Mouse (Mus musculus): ENCODE results near the gene Riox1. TPM values are rescaled to one million over a fixed set of nuclear protein-coding genes. Genes with fewer than 3 reads are reported as not detected.
"Not testable (repeated sequence)": the region's sequence is repeated elsewhere in the genome, so short reads cannot be mapped to it uniquely, and the experiment has no call there.

The Riox1 gene
- polyA plus RNA-seq, 1 experiment: 27.4 TPM

DNA sequence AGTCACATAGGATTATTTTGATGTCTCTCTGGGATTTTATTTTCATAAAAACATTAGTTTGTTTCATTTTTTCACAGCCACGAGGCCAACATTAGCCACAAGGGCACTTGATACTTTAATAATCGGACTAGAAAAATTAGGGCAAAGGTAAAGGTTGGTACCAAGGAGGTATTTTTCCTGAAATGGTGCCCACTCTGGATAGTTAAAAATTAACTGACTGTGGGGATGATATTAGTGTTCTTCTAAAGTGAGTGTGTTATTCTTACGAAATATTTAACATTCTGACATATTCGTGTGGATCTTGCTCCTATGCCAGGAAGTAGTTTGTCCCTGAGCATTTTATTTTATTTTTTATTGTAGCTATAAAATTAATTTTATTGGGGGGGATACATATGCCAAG is 31.2 kb downstream of the Riox1 start:
- no peak for TF ChIP-seq FLI1 (IDR thresholded peaks at IDR 0.05; ENCODE audit: low read length)
- no peak for TF ChIP-seq GATA1 (IDR thresholded peaks at IDR 0.05; ENCODE audit: borderline replicate concordance, low read length)
- H3K4me3 ChIP-seq (replicated peaks): no peak overlapping the region

DNA sequence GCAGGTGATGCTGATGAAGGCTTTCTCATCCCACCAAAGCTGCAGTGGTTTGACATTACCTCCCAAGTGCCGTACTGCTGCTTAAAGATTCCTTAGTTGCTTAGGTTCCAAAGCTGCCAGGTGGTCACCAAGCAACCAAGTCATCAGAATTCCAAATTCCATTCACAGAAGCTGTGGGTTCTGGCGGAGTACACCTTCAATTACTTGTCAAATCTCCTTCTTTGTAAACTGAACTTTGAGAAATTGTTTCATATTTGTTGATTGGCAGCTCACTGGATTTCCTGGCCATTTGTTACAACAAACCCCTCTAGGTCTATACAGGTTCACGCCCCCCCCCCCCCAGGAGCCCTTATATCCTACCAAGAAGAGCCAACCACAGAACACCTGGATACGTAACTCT is 34.3 kb downstream of the Riox1 start, which contains the start of gene Heatr4:
Gene Heatr4, minus strand, starts transcription at position 101 of the 400 bp plus-strand sequence.
- no peaks in the 10 kb centered on the region for H3K36me3 ChIP-seq (replicated peaks; ENCODE audit: low read length)
- H3K4me1 ChIP-seq: peaks cover 27% of the 10 kb centered on the region
- H3K4me3 ChIP-seq (replicated peaks): no peak within 1 kb of the TSS
- peaks cover 14% of the 10 kb centered on the region for H3K27me3 ChIP-seq (replicated peaks)
- H3K9me3 ChIP-seq: peaks cover 15% of the 10 kb centered on the region
- TF ChIP-seq GATA1 (IDR thresholded peaks at IDR 0.05; ENCODE audit: borderline replicate concordance, low read length): no peak

More for the DNA sequence above, 31.2 kb downstream of the Riox1 start:
- Histone ChIP-seq H3K36me3 (replicated peaks; ENCODE audit: low read length) (no peaks in the 10 kb centered on the region), H3K4me1 (peaks cover 8% of the 10 kb centered on the region), H3K9me3 (peaks cover 28% of the 10 kb centered on the region), H3K27me3 (replicated peaks) (peaks cover 29% of the 10 kb centered on the region)

DNA sequence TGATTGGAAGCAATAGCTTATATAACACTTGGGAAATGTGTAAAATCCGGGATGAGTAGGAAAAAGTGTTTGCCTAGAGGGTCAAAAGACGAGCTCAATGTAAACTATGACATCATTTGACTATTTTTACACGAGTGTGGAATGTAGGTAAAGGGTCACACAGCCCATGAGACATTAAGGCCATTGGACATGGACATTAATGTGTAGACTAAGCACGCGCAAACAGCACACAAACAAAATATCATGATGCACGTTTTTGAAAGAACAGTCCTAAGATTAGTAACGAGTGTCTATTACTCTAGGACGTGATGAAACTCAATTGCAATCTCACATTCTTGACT is 36.8 kb downstream of the Riox1 start:
- Histone ChIP-seq H3K4me3 (replicated peaks) (peak overlapping the region; percentile 95), H3K9me3 (peaks cover 12% of the 10 kb centered on the region; the same call in 1 of the 2 replicates)

DNA sequence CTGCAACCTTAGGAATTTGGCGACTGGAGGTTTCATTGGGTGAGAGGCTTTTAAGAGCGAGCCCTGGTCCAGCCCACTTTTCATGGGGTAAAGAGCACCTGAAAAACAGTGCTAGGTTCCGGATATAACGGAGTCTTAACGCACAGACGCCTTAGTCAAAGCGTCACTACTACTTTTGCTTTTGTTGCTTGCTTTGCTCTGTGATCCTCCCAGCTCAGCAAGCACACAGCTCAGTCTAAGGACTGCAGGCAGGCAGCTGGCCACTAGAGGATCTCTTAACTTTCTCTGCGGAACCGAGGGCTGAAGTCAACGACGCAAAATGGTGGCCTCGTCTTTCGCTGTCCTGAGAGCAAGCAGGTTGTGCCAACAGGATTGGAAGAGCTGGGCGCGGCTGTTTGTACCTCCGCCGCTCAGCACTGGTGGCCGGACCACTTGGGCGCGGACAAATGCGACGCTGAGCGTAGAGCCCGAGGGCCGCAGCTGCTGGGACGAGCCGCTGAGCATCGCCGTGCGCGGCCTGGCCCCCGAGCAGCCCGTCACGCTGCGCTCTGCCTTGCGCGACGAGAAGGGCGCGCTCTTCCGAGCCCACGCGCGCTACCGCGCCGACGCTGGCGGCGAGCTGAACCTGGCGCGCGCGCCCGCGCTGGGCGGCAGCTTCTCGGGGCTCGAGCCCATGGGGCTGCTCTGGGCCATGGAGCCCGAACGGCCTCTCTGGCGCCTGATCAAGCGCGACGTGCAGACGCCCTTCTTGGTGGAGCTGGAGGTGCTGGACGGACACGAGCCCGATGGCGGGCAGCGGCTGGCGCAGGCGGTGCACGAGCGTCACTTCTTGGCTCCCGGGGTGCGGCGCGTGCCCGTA is 37.4 kb downstream of the Riox1 start, which contains the start of gene Acot2:
Gene Acot2, plus strand, starts transcription at position 279 of the 859 bp plus-strand sequence.
- H3K4me1 ChIP-seq: peaks cover 21% of the 10 kb centered on the region
- peaks cover 10% of the 10 kb centered on the region; the same call in 1 of the 2 replicates for H3K9me3 ChIP-seq
- H3K36me3 ChIP-seq (replicated peaks; ENCODE audit: low read length): peaks cover 16% of the 10 kb centered on the region
- TF ChIP-seq FLI1 (IDR thresholded peaks at IDR 0.05; ENCODE audit: low read length) (no peak), GATA1 (IDR thresholded peaks at IDR 0.05; ENCODE audit: borderline replicate concordance, low read length) (no peak)
- H3K4me3 ChIP-seq (replicated peaks): peak within 1 kb of the TSS; percentile 95
- peaks cover 3% of the 10 kb centered on the region for H3K27me3 ChIP-seq (replicated peaks)

More for the DNA sequence above, 36.8 kb downstream of the Riox1 start:
- TF ChIP-seq GATA1 (IDR thresholded peaks at IDR 0.05; ENCODE audit: borderline replicate concordance, low read length): no peak
- no peak for TF ChIP-seq FLI1 (IDR thresholded peaks at IDR 0.05; ENCODE audit: low read length)
- H3K36me3 ChIP-seq (replicated peaks; ENCODE audit: low read length): peaks cover 13% of the 10 kb centered on the region
- H3K4me1 ChIP-seq: peaks cover 24% of the 10 kb centered on the region
- peaks cover 6% of the 10 kb centered on the region for H3K27me3 ChIP-seq (replicated peaks)

DNA sequence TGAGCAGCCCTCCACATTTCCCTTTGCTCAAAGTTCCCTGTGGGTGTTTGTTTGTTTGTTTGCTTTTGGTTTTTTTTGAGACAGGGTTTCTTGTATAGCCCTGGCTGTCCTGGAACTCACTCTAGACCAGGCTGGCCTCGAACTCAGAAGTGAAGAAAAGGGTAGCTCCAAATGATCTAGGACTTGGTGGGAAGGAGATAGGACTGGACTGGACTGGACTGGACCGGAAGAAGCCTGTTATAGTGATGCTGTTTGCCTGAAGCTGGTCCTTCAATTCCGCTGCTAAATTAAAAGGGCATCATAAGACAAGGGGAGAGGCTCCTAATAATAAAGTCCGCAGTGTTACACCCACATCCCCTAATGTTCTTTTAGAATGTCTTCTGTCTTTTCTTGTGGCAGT is 38.1 kb downstream of the Riox1 start:
- H3K4me3 ChIP-seq (replicated peaks): peak overlapping the region; percentile 95
- H3K4me1 ChIP-seq: peaks cover 21% of the 10 kb centered on the region
- peaks cover 22% of the 10 kb centered on the region for H3K36me3 ChIP-seq (replicated peaks; ENCODE audit: low read length)
- H3K27me3 ChIP-seq (replicated peaks): peaks cover 3% of the 10 kb centered on the region
- TF ChIP-seq GATA1 (IDR thresholded peaks at IDR 0.05; ENCODE audit: borderline replicate concordance, low read length) (no peak), FLI1 (IDR thresholded peaks at IDR 0.05; ENCODE audit: low read length) (no peak)
- 0 out of 2 replicates have a peak, but pooled peaks cover 5% of the 10 kb centered on the region for H3K9me3 ChIP-seq

DNA sequence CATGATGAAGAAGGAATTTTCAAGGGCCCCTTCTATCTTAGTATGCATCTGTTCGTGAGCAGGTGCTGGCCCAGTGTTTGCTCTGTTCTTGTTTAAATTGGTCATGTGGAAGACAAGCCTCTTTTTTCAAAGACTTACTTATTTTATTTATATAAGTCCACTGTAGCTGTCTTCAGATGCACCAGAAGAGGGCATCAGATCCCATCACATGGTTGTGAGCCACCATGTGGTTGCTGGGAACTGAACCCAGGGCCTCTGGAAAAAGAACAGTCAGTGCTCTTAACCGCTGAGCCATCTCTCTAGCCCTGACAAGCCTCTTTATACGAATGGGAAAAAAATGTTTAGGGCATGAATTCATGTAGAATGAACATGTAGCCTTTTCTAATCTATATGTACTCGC is 39.0 kb downstream of the Riox1 start:
- Histone ChIP-seq H3K4me1 (peaks cover 21% of the 10 kb centered on the region), H3K36me3 (replicated peaks; ENCODE audit: low read length) (peaks cover 22% of the 10 kb centered on the region), H3K27me3 (replicated peaks) (peaks cover 3% of the 10 kb centered on the region), H3K9me3 (0 out of 2 replicates have a peak, but pooled peaks cover 5% of the 10 kb centered on the region), H3K4me3 (replicated peaks) (no peak overlapping the region)
- no peak for TF ChIP-seq FLI1 (IDR thresholded peaks at IDR 0.05; ENCODE audit: low read length)
- no peak for TF ChIP-seq GATA1 (IDR thresholded peaks at IDR 0.05; ENCODE audit: borderline replicate concordance, low read length)

DNA sequence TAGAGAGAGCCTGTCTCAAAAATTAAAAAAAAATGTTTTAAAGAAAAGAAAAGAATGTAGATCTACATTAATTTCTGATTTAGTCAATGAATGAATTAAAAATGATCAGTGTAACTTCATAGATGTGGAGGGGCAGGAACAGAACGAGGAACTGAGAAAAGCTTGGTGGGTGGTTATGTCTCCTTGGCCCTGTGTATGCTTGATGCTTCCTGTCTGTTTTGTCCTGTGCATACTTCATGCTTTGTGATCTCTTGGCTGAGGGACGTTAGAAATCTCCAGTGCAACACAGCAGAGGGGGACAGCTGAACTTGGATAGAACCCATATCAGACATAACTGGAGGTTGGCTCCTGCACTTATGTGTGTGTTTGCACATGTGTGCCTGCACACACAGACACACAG is 46.8 kb downstream of the Riox1 start:
- Histone ChIP-seq H3K27me3 (replicated peaks) (peaks cover 9% of the 10 kb centered on the region), H3K4me1 (no peaks in the 10 kb centered on the region), H3K36me3 (replicated peaks; ENCODE audit: low read length) (peaks cover 9% of the 10 kb centered on the region), H3K9me3 (peaks cover 22% of the 10 kb centered on the region), H3K4me3 (replicated peaks) (no peak overlapping the region)
- TF ChIP-seq GATA1 (IDR thresholded peaks at IDR 0.05; ENCODE audit: borderline replicate concordance, low read length): no peak
- no peak for TF ChIP-seq FLI1 (IDR thresholded peaks at IDR 0.05; ENCODE audit: low read length)

DNA sequence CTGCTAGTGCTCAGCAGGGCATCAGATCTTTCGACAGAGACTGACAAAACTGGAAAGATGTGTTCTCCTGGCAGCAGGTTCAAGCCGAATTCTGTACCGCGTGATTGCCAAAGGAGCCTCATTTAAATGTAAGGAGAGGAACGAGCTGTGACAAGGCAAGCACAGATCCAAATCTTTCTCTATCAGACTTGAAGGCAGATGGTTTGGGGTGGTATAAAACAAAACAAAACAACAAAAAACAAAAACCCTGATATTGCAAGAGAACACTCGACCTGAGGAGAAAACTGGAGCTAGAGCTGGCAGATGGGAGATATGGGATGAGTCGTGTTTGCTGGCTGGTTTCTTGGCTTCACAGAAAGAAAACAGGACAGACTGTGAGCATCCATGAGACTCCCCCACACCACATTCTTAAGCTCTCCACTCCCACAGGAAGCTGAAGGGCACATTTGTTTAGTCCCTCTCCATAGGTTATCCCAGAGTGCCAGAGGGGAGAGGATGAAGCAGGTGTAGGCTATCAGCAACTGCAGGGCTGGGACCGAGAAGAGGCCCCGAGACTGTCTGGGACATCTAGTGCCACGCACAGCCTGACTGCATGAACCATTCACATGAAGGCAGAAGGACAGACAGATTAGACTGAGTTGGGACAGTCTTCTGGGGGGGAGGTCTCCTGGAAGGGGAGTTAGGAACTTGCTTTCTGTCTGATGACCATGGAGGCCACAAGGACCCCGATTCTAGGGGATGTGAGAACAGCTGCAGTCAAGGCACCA is 48.1 kb downstream of the Riox1 start:
- H3K27me3 ChIP-seq (replicated peaks): peaks cover 9% of the 10 kb centered on the region
- TF ChIP-seq FLI1 (IDR thresholded peaks at IDR 0.05; ENCODE audit: low read length) (no peak), GATA1 (IDR thresholded peaks at IDR 0.05; ENCODE audit: borderline replicate concordance, low read length) (no peak)
- no peaks in the 10 kb centered on the region for H3K36me3 ChIP-seq (replicated peaks; ENCODE audit: low read length)
- H3K4me3 ChIP-seq (replicated peaks): no peak overlapping the region
- H3K4me1 ChIP-seq: no peaks in the 10 kb centered on the region
- peaks cover 29% of the 10 kb centered on the region for H3K9me3 ChIP-seq

DNA sequence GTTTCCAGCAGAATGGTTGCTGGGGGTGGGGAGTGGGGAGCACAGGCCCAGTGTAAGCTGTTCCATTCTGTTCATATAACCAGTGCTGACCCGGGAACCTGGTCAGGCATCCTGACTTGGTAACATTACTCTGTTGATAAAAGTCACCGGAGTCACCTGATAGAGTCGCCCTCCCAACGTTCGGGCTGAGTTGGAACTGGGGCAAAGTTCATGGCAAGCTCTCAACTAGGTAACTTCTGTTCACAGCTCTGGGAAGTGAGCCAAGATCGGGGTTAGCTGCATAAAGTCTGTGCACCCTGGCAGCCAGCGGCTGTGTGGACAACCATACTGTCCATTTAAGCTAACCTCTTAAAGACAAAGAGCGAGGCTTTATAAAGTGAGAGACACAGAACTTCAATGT is 48.8 kb downstream of the Riox1 start:
- peaks cover 29% of the 10 kb centered on the region for H3K9me3 ChIP-seq
- H3K27me3 ChIP-seq (replicated peaks); H3K4me3 ChIP-seq (replicated peaks); H3K36me3 ChIP-seq (replicated peaks; ENCODE audit: low read length); H3K4me1 ChIP-seq: not testable (repeated sequence)

DNA sequence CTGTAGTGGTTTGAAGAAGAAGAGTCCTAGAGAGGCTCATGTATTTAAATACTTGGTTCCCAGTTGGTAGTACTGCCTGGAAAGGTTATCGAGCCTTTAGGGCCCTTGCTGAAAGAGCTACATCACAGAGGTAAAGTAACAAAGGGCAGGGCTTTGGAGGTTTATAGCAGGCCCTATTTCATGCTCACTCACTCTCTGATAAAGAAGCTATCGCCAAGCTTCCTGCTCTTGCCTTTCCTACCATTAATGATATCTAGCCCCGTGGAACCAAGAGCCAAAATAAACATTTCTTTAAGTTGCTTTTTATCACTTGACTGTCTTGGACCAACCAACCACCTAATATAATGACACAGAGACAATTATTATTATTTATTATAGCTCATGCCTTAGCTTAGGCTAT is 50.0 kb downstream of the Riox1 start:
- Histone ChIP-seq H3K4me1 (no peaks in the 10 kb centered on the region), H3K9me3 (peaks cover 24% of the 10 kb centered on the region), H3K27me3 (replicated peaks) (peaks cover 10% of the 10 kb centered on the region), H3K36me3 (replicated peaks; ENCODE audit: low read length) (no peaks in the 10 kb centered on the region), H3K4me3 (replicated peaks) (no peak overlapping the region)
- TF ChIP-seq FLI1 (IDR thresholded peaks at IDR 0.05; ENCODE audit: low read length) (no peak), GATA1 (IDR thresholded peaks at IDR 0.05; ENCODE audit: borderline replicate concordance, low read length) (no peak)

Other genes starting within 250 kb of the Riox1 start
- 0.22 TPM in 1 of 2 replicates, not detected in the other for gene Papln, start 187.0 kb upstream of the Riox1 start, polyA plus RNA-seq (2012; ENCODE audit: insufficient read depth, low replicate concordance)
- 13.4 and 19.5 TPM in 2 replicates for gene Numb, start 28.7 kb upstream of the Riox1 start, polyA plus RNA-seq (2012; ENCODE audit: insufficient read depth, low replicate concordance)
- gene Heatr4, start 34.2 kb downstream of the Riox1 start, polyA plus RNA-seq (2012; ENCODE audit: insufficient read depth, low replicate concordance): not detected in 2 replicates
- 5.9 and 6.7 TPM in 2 replicates for gene Acot2, start 37.3 kb downstream of the Riox1 start, polyA plus RNA-seq (2012; ENCODE audit: insufficient read depth, low replicate concordance)
- gene Acot1, start 58.9 kb downstream of the Riox1 start, polyA plus RNA-seq (2012; ENCODE audit: insufficient read depth, low replicate concordance): 0.59 TPM in 1 of 2 replicates, not detected in the other
- gene Acot4, start 87.8 kb downstream of the Riox1 start, polyA plus RNA-seq (2012; ENCODE audit: insufficient read depth, low replicate concordance): not detected in 2 replicates
- gene Gm49366, start 88.3 kb downstream of the Riox1 start, polyA plus RNA-seq (2012; ENCODE audit: insufficient read depth, low replicate concordance): not detected in 2 replicates
- gene Acot3, start 101.5 kb downstream of the Riox1 start, polyA plus RNA-seq (2012; ENCODE audit: insufficient read depth, low replicate concordance): not detected in 2 replicates
- not detected in 2 replicates for gene Acot5, start 118.7 kb downstream of the Riox1 start, polyA plus RNA-seq (2012; ENCODE audit: insufficient read depth, low replicate concordance)
- 0.16 TPM in 1 of 2 replicates, not detected in the other for gene Acot6, start 150.0 kb downstream of the Riox1 start, polyA plus RNA-seq (2012; ENCODE audit: insufficient read depth, low replicate concordance)
- 0.44 TPM in 1 of 2 replicates, not detected in the other for gene Dnal1, start 163.8 kb downstream of the Riox1 start, polyA plus RNA-seq (2012; ENCODE audit: insufficient read depth, low replicate concordance)
- 0.04 TPM in 1 of 2 replicates, not detected in the other for gene Pnma1, start 197.9 kb downstream of the Riox1 start, polyA plus RNA-seq (2012; ENCODE audit: insufficient read depth, low replicate concordance)